Mouse (Mus musculus) T-helper 17 cell (primary cell): ENCODE data around the gene Lrrc61.

Source experiments
- in situ Hi-C, 2 experiments: fragments of 300-600 bp; cut with MboI, MseI; formaldehyde crosslinking; loops; 1 replicate in 1 of 2; 2 replicates in 1 of 2; pipeline ENCODE4 v1.15.1; 2025; ENCODE audit warnings: high pct_unique_total_duplicates in 2 of 2

The Lrrc61 gene

GRCm38 (mm10) chr6:48591871-48592270 is 37.3 kb downstream of the Lrrc61 start:
- in situ Hi-C loops: loop anchor here in 1 of 2 experiments (10.0 kb wide), 1 partner anchor 847 kb away; no protein-coding TSS in a partner anchor

- in situ Hi-C loops: loop anchor here in 1 of 2 experiments (10.0 kb wide), 1 partner anchor 849 kb away; no protein-coding TSS in a partner anchor
Measured at GRCm38 (mm10) chr6:48593158-48594042, 38.8 kb downstream of the Lrrc61 start, which contains the start of the genes Repin1 and Gm44965. Gene Repin1 (plus strand): TSS chr6:48593883. Gene Gm44965 (plus strand): TSS chr6:48593941.

GRCm38 (mm10) chr6:48594043-48594738 is 39.6 kb downstream of the Lrrc61 start:
- in situ Hi-C loops: loop anchor here in 1 of 2 experiments (10.0 kb wide), 1 partner anchor 849 kb away; no protein-coding TSS in a partner anchor

GRCm38 (mm10) chr6:48595278-48595677 is 40.7 kb downstream of the Lrrc61 start:
- in situ Hi-C loops: loop anchor here in 1 of 2 experiments (10.0 kb wide), 1 partner anchor 850 kb away; no protein-coding TSS in a partner anchor

- in situ Hi-C loops: loop anchor here in 1 of 2 experiments (10.0 kb wide), 1 partner anchor 852 kb away; no protein-coding TSS in a partner anchor
Measured at GRCm38 (mm10) chr6:48596545-48597232, 42.1 kb downstream of the Lrrc61 start.

GRCm38 (mm10) chr6:48597233-48597625 is 42.6 kb downstream of the Lrrc61 start:
- in situ Hi-C loops: loop anchor here in 1 of 2 experiments (10.0 kb wide), 1 partner anchor 852 kb away; no protein-coding TSS in a partner anchor

- in situ Hi-C loops: loop anchor here in 1 of 2 experiments (5.0 kb wide), 1 partner anchor 43 kb away; no protein-coding TSS in a partner anchor
Measured at GRCm38 (mm10) chr6:48600594-48600993, 46.0 kb downstream of the Lrrc61 start.

- in situ Hi-C loops: loop anchor here in 1 of 2 experiments (5.0 kb wide), 1 partner anchor 44 kb away; no protein-coding TSS in a partner anchor
Measured at GRCm38 (mm10) chr6:48601271-48602079, 46.9 kb downstream of the Lrrc61 start, which contains the start of gene Zfp775. Gene Zfp775 (plus strand): TSS chr6:48602063.

- in situ Hi-C loops: loop anchor here in 1 of 2 experiments (5.0 kb wide), 1 partner anchor 45 kb away; no protein-coding TSS in a partner anchor
Measured at GRCm38 (mm10) chr6:48602080-48602741, 47.6 kb downstream of the Lrrc61 start.

GRCm38 (mm10) chr6:48608124-48608523 is 53.5 kb downstream of the Lrrc61 start:
- in situ Hi-C loops: no loop called here

GRCm38 (mm10) chr6:48609512-48609911 is 54.9 kb downstream of the Lrrc61 start:
- in situ Hi-C loops: no loop called here

- in situ Hi-C loops: no loop called here
Measured at GRCm38 (mm10) chr6:48610657-48611056, 56.1 kb downstream of the Lrrc61 start.

GRCm38 (mm10) chr6:48613464-48613863 is 58.9 kb downstream of the Lrrc61 start:
- in situ Hi-C loops: no loop called here

GRCm38 (mm10) chr6:48614756-48615155 is 60.2 kb downstream of the Lrrc61 start:
- in situ Hi-C loops: no loop called here

- in situ Hi-C loops: loop anchor here (10.0 kb wide), 2 partner anchors 515 to 1385 kb away; no protein-coding TSS in a partner anchor
Measured at GRCm38 (mm10) chr6:48620031-48620430, 65.4 kb downstream of the Lrrc61 start.
